Mouse (Mus musculus) adrenal gland, adult 18-20 months (tissue): ENCODE measurements around the gene Id1. TPM values are rescaled to one million over a fixed set of nuclear protein-coding genes. Genes with fewer than 3 reads are reported as not detected.

Experiments
- DNase-seq, 2 experiments: peaks; one replicate each; pipeline ENCODE4 v3.0.0; 2021 to 2022; ENCODE audit warnings: low spot score in 2 of 2
- long read RNA-seq, 2 experiments: library from polyadenylated mRNA; stranded (forward); transcript quantifications; one replicate each; pipeline ENCODE4 v2.0.0; 2021
- total RNA-seq, 2 experiments: library from RNA; stranded (reverse); gene quantifications; 1 replicate in 1 of 2; 2 replicates in 1 of 2; pipeline ENCODE4 v1.2.3; 2021

Gene Id1
- 10 to 100 TPM; 51.8 to 93.4 TPM for total RNA-seq
- long read RNA-seq, experiment 1, transcript Id1-201 (2 exons, 934 nt) = major isoform, 9 of 11 reads
- long read RNA-seq, experiment 1, partial matches to known transcripts = 0 of 11 reads
- long read RNA-seq, experiment 1, other reads (novel, unspliced or antisense) = 1 of 11 reads
- long read RNA-seq, experiment 2, transcript Id1-201 (2 exons, 934 nt) = major isoform, 24 of 27 reads
- long read RNA-seq, experiment 2, partial matches to known transcripts = 0 of 27 reads
- long read RNA-seq, experiment 2, other reads (novel, unspliced or antisense) = 1 of 27 reads

GRCm38 (mm10) chr2:152736090-152736601 is at the start of gene Id1:
Gene Id1 (plus strand): TSS chr2:152736251.
- DNase-seq = peak; percentile 80 to 89

- DNase-seq = no peak
These were observed 49.7 kb upstream of the Id1 start for GRCm38 (mm10) chr2:152686399-152686798.

GRCm38 (mm10) chr2:152686806-152687267 is 49.2 kb upstream of the Id1 start, which contains the start of gene Mcts2:
Gene Mcts2 (plus strand): TSS chr2:152687035.
- peak; percentile 80 to 83 for DNase-seq

DNA sequence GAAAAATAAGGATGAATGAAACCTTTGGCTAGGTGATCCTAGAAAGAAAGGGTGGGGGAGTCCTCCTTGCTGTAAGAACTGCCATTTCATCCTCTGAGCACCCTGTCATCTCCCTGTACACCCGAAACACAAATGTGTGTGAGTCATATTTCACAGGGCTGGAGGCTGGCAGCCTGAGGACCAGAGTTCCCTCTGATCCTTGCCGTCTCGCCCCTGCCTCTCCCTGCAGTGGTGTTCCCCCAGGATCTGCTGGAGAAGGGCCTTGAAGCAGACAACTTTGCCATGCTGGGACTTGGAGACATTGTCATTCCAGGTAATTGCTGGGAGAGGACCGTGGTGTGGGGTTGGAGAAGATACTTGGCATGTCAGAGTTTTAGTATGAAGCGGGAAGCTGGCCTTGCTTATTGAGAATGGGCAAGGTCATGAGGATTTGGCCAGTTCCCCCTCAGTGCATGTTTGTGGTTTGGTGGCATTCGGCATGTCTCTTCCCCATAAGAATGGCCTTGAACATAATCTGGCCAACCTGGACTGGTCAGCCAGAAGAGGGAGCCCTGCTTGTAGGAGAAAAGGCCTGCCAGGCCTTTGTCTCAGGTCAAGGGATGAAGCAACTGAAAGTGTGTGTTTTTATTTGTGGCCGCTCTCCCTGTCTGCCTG is 44.4 kb upstream of the Id1 start:
- peak in 1 of 2 experiments; percentile 53 for DNase-seq

DNA sequence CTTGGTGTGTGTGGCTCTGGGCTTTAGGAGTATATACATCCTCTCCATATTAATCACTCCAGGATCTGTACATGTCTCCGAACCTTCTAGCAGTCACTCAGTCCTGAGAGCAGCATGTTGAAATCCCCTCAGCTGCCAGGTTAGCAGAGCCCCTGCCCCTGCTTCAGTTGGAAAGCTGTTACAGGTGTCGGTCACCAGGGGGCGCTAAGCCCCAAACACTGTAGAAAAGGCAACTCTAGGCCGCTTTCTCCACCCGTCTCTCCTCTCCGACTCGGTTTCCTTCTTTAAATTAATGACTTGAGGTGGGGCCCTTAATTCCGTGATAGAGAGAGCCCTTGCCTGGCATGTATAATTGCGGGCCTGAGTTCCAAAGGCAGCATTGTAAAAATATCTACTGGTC is 42.8 kb upstream of the Id1 start:
- peak; percentile 68 for DNase-seq

DNA sequence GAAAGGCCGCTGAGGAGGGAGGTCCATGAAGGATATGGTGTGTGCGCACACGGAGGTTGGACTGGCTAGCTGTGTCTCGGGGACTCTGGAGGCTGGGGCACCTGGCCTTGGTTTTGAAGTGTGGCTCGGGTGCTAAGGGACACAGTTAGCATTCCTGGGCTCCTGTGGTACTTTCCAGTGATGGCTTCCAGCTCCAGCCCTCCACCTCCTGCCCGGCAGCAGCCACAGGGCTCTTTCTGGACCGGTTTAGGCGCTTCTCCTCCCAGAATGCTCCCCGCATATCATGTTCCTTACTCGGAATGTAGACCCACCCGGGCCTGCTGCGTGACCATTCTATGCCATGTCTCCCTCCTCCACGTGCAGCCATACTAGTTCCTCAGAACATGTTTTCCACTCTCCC is 42.3 kb upstream of the Id1 start:
- DNase-seq = no peak

DNA sequence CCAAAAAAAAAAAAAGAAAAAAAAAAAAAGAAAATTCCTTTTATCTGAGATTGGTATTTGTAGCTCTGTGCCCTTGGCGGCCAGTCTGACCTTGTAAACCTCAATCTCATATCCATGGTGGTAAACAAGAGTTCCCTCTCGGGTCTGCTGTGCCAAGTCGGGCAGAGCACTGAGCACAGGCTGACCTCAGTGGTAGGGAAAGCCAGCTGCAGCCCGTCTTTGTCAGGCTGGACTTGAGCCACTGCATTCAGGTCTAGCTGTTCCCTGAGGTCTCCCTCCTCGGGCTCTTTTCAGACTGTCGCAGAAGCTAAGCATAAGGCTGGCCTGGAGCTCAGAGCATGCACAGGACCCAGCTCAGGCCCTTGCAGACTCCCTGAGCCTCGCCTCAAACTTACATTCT is 41.3 kb upstream of the Id1 start:
- DNase-seq = no peak

- DNase-seq = no peak
These were observed 40.0 kb upstream of the Id1 start for GRCm38 (mm10) chr2:152696016-152696415.

- peak; percentile 93 to 95 for DNase-seq
These were observed 39.4 kb upstream of the Id1 start for GRCm38 (mm10) chr2:152696476-152697164.

DNA sequence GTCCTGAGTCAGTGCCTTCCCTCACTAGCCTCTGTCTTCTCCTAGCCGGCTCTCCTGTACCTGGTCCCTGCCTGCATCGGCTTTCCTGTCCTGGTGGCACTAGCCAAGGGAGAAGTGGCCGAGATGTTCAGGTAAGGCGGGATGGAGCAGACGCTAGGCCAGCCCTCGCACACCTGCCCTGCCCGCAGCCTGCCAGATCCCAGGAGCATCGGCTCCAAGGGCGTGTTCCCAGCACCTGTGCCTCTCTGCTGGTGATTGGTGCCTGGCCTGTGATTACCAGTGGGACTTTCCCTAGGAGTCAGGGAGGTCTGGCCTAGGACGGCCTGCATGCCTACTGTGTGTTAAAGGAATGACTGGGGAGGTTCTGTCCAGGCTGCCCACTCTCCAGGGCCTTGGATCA is 35.9 kb upstream of the Id1 start:
- no peak for DNase-seq

DNA sequence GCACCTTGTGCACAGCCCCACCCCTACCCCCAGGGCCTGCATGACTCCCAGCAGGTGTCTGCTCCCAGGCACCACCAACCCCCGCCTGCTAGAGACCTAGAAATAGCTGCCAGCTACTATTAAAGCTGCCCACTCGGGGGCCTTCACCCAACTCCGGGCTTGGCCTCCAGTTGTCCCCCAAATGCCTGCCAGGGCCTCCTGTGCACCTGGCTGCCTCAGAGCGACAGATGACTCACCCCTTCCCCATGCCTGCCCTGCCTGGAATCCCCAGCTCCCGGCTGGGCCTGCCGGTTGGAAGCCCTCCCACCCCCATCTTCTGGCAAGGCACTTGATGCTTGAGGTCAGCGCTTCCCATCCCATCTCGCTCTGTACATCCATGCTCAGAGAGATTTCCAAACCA is 35.3 kb upstream of the Id1 start:
- no peak for DNase-seq

DNA sequence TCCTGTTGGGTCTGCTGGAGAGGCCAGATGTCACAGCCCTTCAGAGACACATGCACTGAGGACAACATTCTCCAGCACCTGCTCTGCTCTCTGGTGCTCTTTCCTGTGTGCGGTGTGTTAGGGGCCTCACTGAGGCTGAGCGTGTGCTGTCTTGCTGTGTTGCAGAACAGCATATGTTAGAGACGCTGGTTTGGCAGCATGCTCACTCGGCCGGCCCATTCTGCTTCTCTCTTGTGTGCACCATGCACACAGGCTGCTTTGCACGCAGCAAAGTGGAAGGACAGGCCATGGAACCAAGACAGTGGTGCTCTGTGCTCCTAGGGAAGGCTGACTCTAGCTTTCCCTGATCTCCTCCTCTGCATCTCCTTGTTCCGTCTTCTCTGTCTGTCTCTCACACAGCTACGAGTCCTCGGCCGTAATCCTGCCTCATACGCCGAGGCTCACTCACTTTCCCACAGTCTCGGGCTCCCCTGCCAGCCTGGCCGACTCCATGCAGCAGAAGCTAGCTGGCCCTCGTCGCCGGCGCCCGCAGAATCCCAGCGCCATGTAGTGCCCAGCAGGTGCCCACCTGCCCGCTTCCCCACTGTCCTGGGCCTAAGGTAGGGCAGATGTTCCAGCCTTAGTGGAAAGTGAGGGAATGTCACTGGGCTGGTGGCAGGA is 32.3 kb upstream of the Id1 start:
- DNase-seq = no peak

DNA sequence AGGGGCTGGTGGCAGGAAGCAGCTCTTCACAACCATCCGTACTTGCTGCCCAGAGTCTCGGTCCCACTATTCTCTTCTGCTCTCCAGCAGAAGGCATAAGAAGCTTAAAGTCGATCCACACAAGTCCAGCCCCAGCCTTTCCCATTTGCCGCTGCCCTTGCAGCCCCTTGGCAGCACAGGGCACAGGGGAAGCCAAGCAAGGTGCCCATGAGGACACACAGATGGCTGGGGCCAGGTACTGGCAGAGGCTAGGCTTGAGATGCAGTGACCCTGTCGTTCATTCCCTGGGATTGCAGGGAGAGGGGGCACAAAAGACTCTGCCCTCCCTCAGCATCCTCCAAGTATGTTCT is 31.8 kb upstream of the Id1 start:
- no peak for DNase-seq

- no peak for DNase-seq
These were observed 31.2 kb upstream of the Id1 start for GRCm38 (mm10) chr2:152704811-152705370.

DNA sequence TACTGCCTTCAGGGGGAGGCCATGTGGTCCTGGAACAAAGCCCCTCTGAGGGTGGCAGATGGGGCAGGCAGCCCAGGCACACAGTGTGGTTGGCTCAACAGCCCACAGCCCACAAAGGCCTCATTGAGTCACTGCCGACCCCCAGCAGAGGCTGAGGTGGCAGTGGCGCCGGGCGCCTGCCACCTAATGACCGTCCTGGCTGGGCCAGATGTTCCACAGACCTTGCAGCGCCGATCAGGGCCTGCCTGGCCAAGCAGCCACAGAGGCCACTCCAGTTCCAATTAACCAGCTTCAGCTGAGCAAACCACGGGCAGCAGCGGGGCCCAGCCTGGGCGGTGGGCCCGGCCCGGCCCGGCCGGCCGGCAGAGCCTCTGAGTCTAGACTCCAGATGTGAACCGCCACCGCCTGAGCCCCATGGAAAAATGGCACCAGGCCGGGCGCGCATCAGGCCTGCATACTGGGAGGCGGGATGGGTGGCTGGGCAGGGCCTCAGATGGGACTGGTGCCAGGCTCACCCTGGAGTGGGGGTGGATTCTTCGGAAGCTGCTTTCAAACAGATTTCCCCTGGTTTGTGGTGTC is 30.0 kb upstream of the Id1 start:
- peak in 1 of 2 experiments; percentile 60 for DNase-seq

DNA sequence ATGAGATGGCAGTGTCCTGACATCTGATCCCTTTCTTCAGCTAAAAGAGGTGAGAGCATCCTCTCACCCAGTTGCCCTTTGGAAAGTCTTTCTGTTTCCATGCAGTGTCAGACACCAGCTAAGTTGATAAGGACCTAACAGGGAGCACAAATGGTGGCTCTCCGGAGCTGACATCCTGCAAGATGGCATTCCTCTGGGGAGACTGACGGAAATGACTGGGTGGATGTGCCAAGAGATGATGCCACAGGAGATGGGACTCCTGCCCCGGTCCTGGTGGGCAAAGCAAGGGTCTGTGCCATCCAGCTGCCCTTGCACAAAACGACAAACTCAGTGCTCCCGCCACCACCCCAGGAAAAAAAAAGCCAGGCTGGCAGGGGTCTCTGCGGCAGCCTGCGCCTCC is 28.9 kb upstream of the Id1 start:
- no peak for DNase-seq

- DNase-seq = peak; percentile 86 to 88
These were observed 28.4 kb upstream of the Id1 start for GRCm38 (mm10) chr2:152707627-152708026.

DNA sequence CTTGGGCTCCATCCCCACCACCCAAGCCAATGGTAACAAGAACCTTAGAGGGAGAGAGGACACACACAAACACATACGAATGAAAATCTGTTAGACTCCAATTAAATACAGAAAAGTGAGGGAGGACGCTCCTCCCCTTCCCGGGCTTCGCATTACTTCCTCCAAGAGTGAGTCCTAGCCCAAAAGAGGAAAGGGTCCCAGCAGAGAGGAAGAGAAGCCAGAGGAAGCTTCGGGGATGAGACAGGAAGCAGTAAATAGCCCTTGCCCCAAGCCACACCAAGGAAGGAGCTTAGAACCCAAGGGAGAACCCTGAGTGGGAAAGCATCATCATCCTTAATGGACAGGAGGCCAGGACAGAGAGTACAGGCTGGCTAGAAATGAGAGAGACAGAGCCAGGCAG is 27.0 kb upstream of the Id1 start:
- no peak for DNase-seq

- no peak for DNase-seq
These were observed 19.7 kb upstream of the Id1 start for GRCm38 (mm10) chr2:152716241-152716772.

GRCm38 (mm10) chr2:152717652-152718051 is 18.4 kb upstream of the Id1 start:
- DNase-seq = no peak
